Mouse (Mus musculus) heart, postnatal 0 days (tissue): ENCODE measurements around the gene Rab35.

ENCODE experiments used
- CTCF ChIP-seq: IDR thresholded peaks from 2 replicates; pipeline ENCODE4 v1.5.1; 2016; ENCODE audit warnings: antibody characterized with exemption, control low read depth, low read depth
- EP300 ChIP-seq: IDR thresholded peaks from 2 replicates; pipeline ENCODE4 v1.6.1; 2016; ENCODE audit warnings: antibody characterized with exemption, low read depth

DNA sequence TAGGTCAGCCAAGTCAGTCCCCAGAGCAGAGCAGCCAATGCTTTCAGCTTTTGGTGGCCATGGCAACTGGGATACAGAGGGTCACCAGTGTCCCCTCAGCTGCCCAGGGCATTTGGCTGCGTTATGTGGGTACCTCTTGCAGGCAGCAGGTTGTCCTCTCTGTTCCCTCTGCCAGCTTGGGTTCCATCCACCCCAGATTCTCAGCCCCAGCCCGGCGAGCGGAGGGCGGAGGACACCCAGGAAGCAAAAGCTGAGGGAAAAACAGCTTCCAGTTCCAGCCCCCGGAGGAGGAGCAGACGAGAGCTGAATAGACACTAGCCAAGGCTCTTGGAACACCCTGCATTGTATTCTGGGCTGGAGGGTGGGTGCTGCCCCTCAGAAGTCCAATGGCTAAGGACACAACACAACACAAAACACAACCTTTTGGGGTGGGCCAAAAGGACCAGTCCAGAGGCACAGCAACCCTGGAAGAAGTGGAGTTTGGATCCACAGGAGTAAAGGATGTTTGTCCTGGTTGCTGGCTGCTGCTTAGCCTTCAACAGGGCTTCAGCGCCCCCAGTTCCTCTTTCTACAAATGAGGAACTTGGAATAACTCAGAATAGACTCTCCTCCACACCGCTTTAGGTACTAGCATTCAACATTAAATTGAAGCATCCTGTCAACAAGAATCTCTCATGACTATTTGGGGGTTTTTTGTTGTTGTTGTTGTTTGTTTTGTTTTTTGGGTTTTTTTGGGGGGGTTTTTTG lies 7.8 kb upstream of the Rab35 start:
- TF ChIP-seq CTCF (no peak), EP300 (no peak)
